Mouse (Mus musculus): ENCODE data around the gene Olfr1412.

GRCm38 (mm10) chr1:92632196-92632595 is 46.6 kb downstream of the Olfr1412 start:
- TF ChIP-seq POLR2A (IDR thresholded peaks at IDR 0.05; ENCODE audit: insufficient read depth, low read length), result no peak
- TF ChIP-seq EP300 (IDR thresholded peaks at IDR 0.05; ENCODE audit: insufficient read depth, low read depth, low read length), result no peak
